7 mouse cellular contexts compared by ENCODE assay signal in genomic region chr15:99252381-99253174, GRCm38 (mm10). TPM values are rescaled to one million over a fixed set of nuclear protein-coding genes. Genes with fewer than 3 reads are reported as not detected.
DNase-seq lines count a peak whose midpoint lies in the region; ATAC-seq lines count a peak whose summit lies in the region.

No protein-coding gene starts in this region.

- peaks cover 27% of the 10 kb centered on the region for H3K36me3 ChIP-seq in forebrain, embryonic 13.5 days (ENCODE audit: poor library complexity, severe bottlenecking)
- peaks cover 2% of the 10 kb centered on the region; the same call in 1 of the 2 replicates for H3K36me3 ChIP-seq in liver, embryonic 11.5 days (ENCODE audit: control insufficient read depth, insufficient read depth, low read length)
- peaks cover 13% of the 10 kb centered on the region for H3K36me3 ChIP-seq in neural tube, embryonic 15.5 days

- H3K9ac ChIP-seq in forebrain, embryonic 13.5 days = peak overlapping the region; percentile 72
- H3K9ac ChIP-seq in liver, embryonic 11.5 days (ENCODE audit: low read depth, low read length) = peak overlapping the region; percentile 76
- H3K9ac ChIP-seq in neural tube, embryonic 15.5 days (replicated peaks) = peak overlapping the region; percentile 64

- H3K27ac ChIP-seq in forebrain, embryonic 13.5 days = peak overlapping the region; percentile 95
- peak overlapping the region; percentile 95 for H3K27ac ChIP-seq in liver, embryonic 11.5 days (ENCODE audit: low read depth, low read length)
- peak overlapping the region; percentile 97 for H3K27ac ChIP-seq in neural tube, embryonic 15.5 days (replicated peaks)

- peak overlapping the region; percentile 91 for H3K4me2 ChIP-seq in forebrain, embryonic 13.5 days
- peak overlapping the region; percentile 94 for H3K4me2 ChIP-seq in liver, embryonic 11.5 days
- H3K4me2 ChIP-seq in neural tube, embryonic 15.5 days = peak overlapping the region; percentile 82

- peaks cover 19% of the 10 kb centered on the region for H3K4me1 ChIP-seq in forebrain, embryonic 13.5 days
- H3K4me1 ChIP-seq in liver, embryonic 11.5 days (replicated peaks; ENCODE audit: control insufficient read depth, insufficient read depth, low read length) = peaks cover 11% of the 10 kb centered on the region
- peaks cover 26% of the 10 kb centered on the region for H3K4me1 ChIP-seq in neural tube, embryonic 15.5 days

- H3K9me3 ChIP-seq in forebrain, embryonic 13.5 days (replicated peaks) = no peaks in the 10 kb centered on the region
- H3K9me3 ChIP-seq in liver, embryonic 11.5 days (ENCODE audit: control insufficient read depth, low read length) = no peaks in the 10 kb centered on the region
- H3K9me3 ChIP-seq in neural tube, embryonic 15.5 days (replicated peaks) = no peaks in the 10 kb centered on the region

- H3K27me3 ChIP-seq in forebrain, embryonic 13.5 days = no peaks in the 10 kb centered on the region
- no peaks in the 10 kb centered on the region for H3K27me3 ChIP-seq in liver, embryonic 11.5 days (replicated peaks; ENCODE audit: control insufficient read depth, insufficient read depth, low read length)
- no peaks in the 10 kb centered on the region for H3K27me3 ChIP-seq in neural tube, embryonic 15.5 days (replicated peaks)

- 5% methylated on average over 22 of the region's 22 CpGs for WGBS in forebrain, embryonic 13.5 days
- WGBS in liver, embryonic 11.5 days = 4% methylated on average over 22 of the region's 22 CpGs
- WGBS in neural tube, embryonic 15.5 days = 4% methylated on average over 22 of the region's 22 CpGs

- peak; percentile 53; the same call in 1 of the 2 replicates for ATAC-seq in forebrain, embryonic 13.5 days
- peak; percentile 20; the same call in 1 of the 2 replicates for ATAC-seq in liver, embryonic 11.5 days (replicated peaks; ENCODE audit: low FRiP score)
- ATAC-seq in neural tube, embryonic 15.5 days (ENCODE audit: low FRiP score) = peak; percentile 69

- peak overlapping the region; percentile 58 for H3K4me3 ChIP-seq in forebrain, embryonic 13.5 days
- H3K4me3 ChIP-seq in liver, embryonic 11.5 days (ENCODE audit: low read depth, low read length) = peak overlapping the region; percentile 72
- H3K4me3 ChIP-seq in neural tube, embryonic 15.5 days (replicated peaks) = peak overlapping the region; percentile 66

- peak; percentile 23 for DNase-seq in retina, adult 2 months (ENCODE audit: low read depth, low spot score)
- no peak for DNase-seq in retina, postnatal 1 day
- DNase-seq in c-Kit-positive CD71-negative TER-119-negative erythroid progenitor cells, embryonic 14.5 days (ENCODE audit: low read depth) = peak; percentile 9
- DNase-seq in liver, embryonic 11.5 days (ENCODE audit: low spot score) = peak; percentile 46
- DNase-seq in frontal cortex, postnatal 36 days (ENCODE audit: low spot score in 2 of 2) = no peak

RNA-seq across cellular contexts. Expression of gene Mcrs1, which starts 0.8 kb away (rescaled TPM):
- polyA plus RNA-seq in forebrain, embryonic 13.5 days (2015; fragmentation: Nextera tagmentation; extraction: Ambion mirVana) = 198 and 213 TPM in 2 replicates
- polyA plus RNA-seq in liver, embryonic 11.5 days (2014; fragmentation: Nextera tagmentation; extraction: Ambion mirVana) = 113 and 123 TPM in 2 replicates
- 185 and 190 TPM in 2 replicates for polyA plus RNA-seq in neural tube, embryonic 15.5 days (2015; fragmentation: Nextera tagmentation; extraction: Ambion mirVana)

RNA-seq across cellular contexts. Expression of gene Kcnh3, which starts 27.9 kb away (rescaled TPM):
- 2.3 and 2.5 TPM in 2 replicates for polyA plus RNA-seq in forebrain, embryonic 13.5 days (2015; fragmentation: Nextera tagmentation; extraction: Ambion mirVana)
- 0.15 TPM in 1 of 2 replicates, not detected in the other for polyA plus RNA-seq in liver, embryonic 11.5 days (2014; fragmentation: Nextera tagmentation; extraction: Ambion mirVana)
- polyA plus RNA-seq in neural tube, embryonic 15.5 days (2015; fragmentation: Nextera tagmentation; extraction: Ambion mirVana) = 0.46 and 1.6 TPM in 2 replicates

RNA-seq across cellular contexts. Expression of gene Prpf40b, which starts 42.3 kb away (rescaled TPM):
- 98.6 and 107 TPM in 2 replicates for polyA plus RNA-seq in forebrain, embryonic 13.5 days (2015; fragmentation: Nextera tagmentation; extraction: Ambion mirVana)
- polyA plus RNA-seq in liver, embryonic 11.5 days (2014; fragmentation: Nextera tagmentation; extraction: Ambion mirVana) = 27.7 and 30.5 TPM in 2 replicates
- polyA plus RNA-seq in neural tube, embryonic 15.5 days (2015; fragmentation: Nextera tagmentation; extraction: Ambion mirVana) = 95.7 and 111 TPM in 2 replicates

RNA-seq across cellular contexts. Expression of gene Fam186b, which starts 43.1 kb away (rescaled TPM):
- 0.28 TPM in 1 of 2 replicates, not detected in the other for polyA plus RNA-seq in forebrain, embryonic 13.5 days (2015; fragmentation: Nextera tagmentation; extraction: Ambion mirVana)
- 0.08 and 0.09 TPM in 2 replicates for polyA plus RNA-seq in liver, embryonic 11.5 days (2014; fragmentation: Nextera tagmentation; extraction: Ambion mirVana)
- polyA plus RNA-seq in neural tube, embryonic 15.5 days (2015; fragmentation: Nextera tagmentation; extraction: Ambion mirVana) = 0.73 and 0.97 TPM in 2 replicates

Comparison
In these comparisons a context has a peak if more than half of its experiments do, and no peak if none do; other contexts are left out.
1. DNase-seq: peak in retina, adult 2 months (single experiment), c-Kit-positive CD71-negative TER-119-negative erythroid progenitor cells, embryonic 14.5 days (single experiment) and liver, embryonic 11.5 days (single experiment); none in retina, postnatal 1 day (single experiment) and frontal cortex, postnatal 36 days (0 of 2).
2. Peak in every context shown above with its lines, with median percentiles within 50 percentile points of each other: ATAC-seq, H3K27ac ChIP-seq, H3K4me2 ChIP-seq, H3K4me3 ChIP-seq and H3K9ac ChIP-seq.